10 mouse cellular contexts compared by ENCODE assay signal in genomic region chr3:84438118-84438517, GRCm38 (mm10). TPM values are rescaled to one million over a fixed set of nuclear protein-coding genes. Genes with fewer than 3 reads are reported as not detected.
A peak's percentile ranks its signal among the peaks of the same experiment; 100 is the strongest.
DNase-seq lines count a peak whose midpoint lies in the region; ATAC-seq and TF ChIP-seq lines count a peak whose summit lies in the region.
"Had no signal": no experiment of that assay in that cellular context is flagged by ENCODE, and none has a peak within 500 bp of the region (broad histone marks: within the 10 kb centered on the region; RNA-seq: fewer than 3 reads in every experiment).

No protein-coding gene starts in this region.

- no peak for TF ChIP-seq CTCF in kidney, adult 2 months (conservative IDR thresholded peaks at IDR 0.05; ENCODE audit: insufficient read depth, insufficient read length, low read depth, low read length)

- no peaks in the 10 kb centered on the region for H3K27me3 ChIP-seq in kidney, adult 2 months (replicated peaks; ENCODE audit: control insufficient read depth, insufficient read depth, low read length)
- 0 out of 2 replicates have a peak, but pooled peaks cover 3% of the 10 kb centered on the region for H3K27me3 ChIP-seq in kidney, embryonic 15.5 days
- H3K27me3 ChIP-seq in myocyte (ENCODE audit: control insufficient read depth, insufficient read depth, insufficient read length): no peaks in the 10 kb centered on the region
- H3K27me3 ChIP-seq: limb, embryonic 12.5 days had no signal

- no peak overlapping the region for H3ac ChIP-seq in myocyte (ENCODE audit: control insufficient read depth, insufficient read length)

- H3K4me2 ChIP-seq in kidney, embryonic 15.5 days: no peak overlapping the region
- H3K4me2 ChIP-seq in myocyte (ENCODE audit: low read depth): peak overlapping the region; percentile 30
- H3K4me2 ChIP-seq: embryonic facial prominence, embryonic 13.5 days; limb, embryonic 12.5 days had no signal

- peak; percentile 22 for DNase-seq in kidney, adult 2 months
- DNase-seq in layer of hippocampus, adult 11-12 months (ENCODE audit: low spot score): peak; percentile 64
- no peak for DNase-seq in spleen, adult 18-20 months

- TF ChIP-seq POLR2A in kidney, adult 2 months (IDR thresholded peaks at IDR 0.05; ENCODE audit: low read depth, low read length): no peak
- no peak for TF ChIP-seq POLR2A in myocyte (IDR thresholded peaks at IDR 0.05; ENCODE audit: insufficient read length, low read depth)

- H3K27ac ChIP-seq in kidney, adult 2 months (ENCODE audit: insufficient read depth, low read depth, low read length): no peak overlapping the region
- no peak overlapping the region for H3K27ac ChIP-seq in kidney, embryonic 15.5 days
- H3K27ac ChIP-seq: embryonic facial prominence, embryonic 13.5 days; limb, embryonic 12.5 days had no signal

- H3K4me1 ChIP-seq in kidney, adult 2 months (ENCODE audit: control insufficient read depth, insufficient read depth, low read length): no peaks in the 10 kb centered on the region
- H3K4me1 ChIP-seq in kidney, embryonic 15.5 days: peaks cover 19% of the 10 kb centered on the region

- ATAC-seq in kidney, embryonic 15.5 days (replicated peaks; ENCODE audit: low FRiP score): no peak
- peak; percentile 54 for ATAC-seq in frontal cortex, adult (ENCODE audit: low TSS enrichment)
- no peak for ATAC-seq in granulocyte monocyte progenitor cell, adult 5-6 weeks (replicated peaks; ENCODE audit: poor library complexity, severe bottlenecking)
- ATAC-seq in monocyte, adult 5-6 weeks (replicated peaks; ENCODE audit: insufficient number of reproducible peaks, low FRiP score, low TSS enrichment, poor library complexity, severe bottlenecking): no peak

- H3K79me2 ChIP-seq in myocyte (ENCODE audit: control insufficient read depth, insufficient read depth): no peaks in the 10 kb centered on the region

- no peak overlapping the region for H3K4me3 ChIP-seq in kidney, adult 2 months (ENCODE audit: insufficient read depth, low read depth, low read length)
- no peak overlapping the region for H3K4me3 ChIP-seq in kidney, embryonic 15.5 days (replicated peaks)
- no peak overlapping the region for H3K4me3 ChIP-seq in myocyte
- H3K4me3 ChIP-seq: embryonic facial prominence, embryonic 13.5 days; limb, embryonic 12.5 days had no signal

- H3K9me3 ChIP-seq in kidney, embryonic 15.5 days (replicated peaks): no peaks in the 10 kb centered on the region
- H3K9me3 ChIP-seq: embryonic facial prominence, embryonic 13.5 days; limb, embryonic 12.5 days had no signal

- 67% methylated on average over 11 of the region's 11 CpGs for WGBS in kidney, adult 2 months
- WGBS in kidney, embryonic 15.5 days: 52% methylated on average over 11 of the region's 11 CpGs

- no peaks in the 10 kb centered on the region for H3K36me3 ChIP-seq in kidney, adult 2 months (ENCODE audit: control insufficient read depth, insufficient read depth, low read length)
- no peaks in the 10 kb centered on the region for H3K36me3 ChIP-seq in kidney, embryonic 15.5 days
- H3K36me3 ChIP-seq in myocyte (ENCODE audit: control insufficient read depth, insufficient read depth): no peaks in the 10 kb centered on the region
- H3K36me3 ChIP-seq: embryonic facial prominence, embryonic 13.5 days; limb, embryonic 12.5 days had no signal

- H3K9ac ChIP-seq in kidney, embryonic 15.5 days: no peak overlapping the region
- H3K9ac ChIP-seq: embryonic facial prominence, embryonic 13.5 days; limb, embryonic 12.5 days had no signal

TF ChIP-seq in myocyte, 11 proteins besides CTCF, POLR2A, EP300 and RAD21:
- no peak for TF ChIP-seq MYOD1 (IDR thresholded peaks at IDR 0.05; ENCODE audit: control insufficient read depth in 1 of 3, insufficient read length in 2 of 3, low read depth in 2 of 3)
- TF ChIP-seq TCF3 (IDR thresholded peaks at IDR 0.05; ENCODE audit: insufficient read length, low read depth): no peak
- no peak for TF ChIP-seq POLR2AphosphoS2 (IDR thresholded peaks at IDR 0.05; ENCODE audit: insufficient read length, low read depth)
- no peak for TF ChIP-seq TCF12 (IDR thresholded peaks at IDR 0.05; ENCODE audit: insufficient read depth, poor library complexity, severe bottlenecking)
- no peak for TF ChIP-seq USF1 (IDR thresholded peaks at IDR 0.05; ENCODE audit: low read depth)
- no peak for TF ChIP-seq REST (IDR thresholded peaks at IDR 0.05; ENCODE audit: insufficient read depth, insufficient read length)
- no peak for TF ChIP-seq CEBPB (IDR thresholded peaks at IDR 0.05; ENCODE audit: insufficient read depth, poor library complexity, severe bottlenecking)
- no peak for TF ChIP-seq SRF (IDR thresholded peaks at IDR 0.05; ENCODE audit: control insufficient read depth, insufficient read length, low read depth)
- no peak for TF ChIP-seq MYOG (IDR thresholded peaks at IDR 0.05; ENCODE audit: control insufficient read depth in 1 of 3, insufficient read depth in 1 of 3, insufficient read length in 2 of 3, low read depth in 2 of 3)
- TF ChIP-seq E2F4 (IDR thresholded peaks at IDR 0.05; ENCODE audit: insufficient read depth): no peak
- TF ChIP-seq MAX (IDR thresholded peaks at IDR 0.05; ENCODE audit: low read depth): no peak

RNA-seq across cellular contexts. Expression of gene Fhdc1, which starts 42.1 kb away (rescaled TPM):
- 0.58 and 0.80 TPM in 2 replicates for polyA plus RNA-seq in kidney, adult 2 months (2012; rRNA removed)
- 3.3 and 5.3 TPM in 2 replicates for polyA plus RNA-seq in kidney, embryonic 15.5 days (2015; fragmentation: Nextera tagmentation; extraction: Ambion mirVana)
- polyA plus RNA-seq in myocyte (2012; fragmentation: generic; extraction: Trizol): 0.22 TPM
- total RNA-seq in granulocyte monocyte progenitor cell, adult 5-6 weeks (2014; fragmentation: Nextera tagmentation): not detected in 2 replicates
- total RNA-seq in granulocyte monocyte progenitor cell, adult 5-6 weeks (2017): 0.30 TPM in 1 of 2 replicates, not detected in the other
- 0.38 to 7.3 TPM (median 0.53 TPM) in 3 replicates for total RNA-seq in monocyte, adult 5-6 weeks (2017)

Comparison
In these comparisons a context has a peak if more than half of its experiments do, and no peak if none do; other contexts are left out.
1. DNase-seq: peak in kidney, adult 2 months (single experiment) and layer of hippocampus, adult 11-12 months (single experiment); none in spleen, adult 18-20 months (0 of 2).